Mouse (Mus musculus): ENCODE results near the gene 2310057M21Rik.

2310057M21Rik gene

GRCm38 (mm10) chr7:131318340-131318739 is 44.2 kb downstream of the 2310057M21Rik start:
- DNase-seq = no peak

DNA sequence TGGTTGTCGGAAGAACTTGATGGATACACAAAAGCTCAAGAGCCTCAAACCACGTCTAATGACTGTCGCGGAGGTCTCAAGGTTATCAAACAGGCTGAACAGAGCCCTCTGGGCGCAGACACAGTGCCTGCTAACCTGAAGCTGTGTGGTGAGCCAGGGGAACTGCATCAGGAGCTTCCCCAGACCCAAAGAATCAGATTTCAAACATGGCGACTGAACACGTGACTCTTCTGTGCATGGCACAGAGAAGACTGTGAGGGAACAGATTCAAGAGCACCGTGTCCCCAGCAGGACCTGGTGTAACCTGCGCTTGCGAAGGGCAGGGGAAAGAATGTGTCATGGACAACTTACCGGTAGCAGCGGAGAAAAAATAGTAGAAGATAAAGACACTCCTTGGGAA is 45.0 kb downstream of the 2310057M21Rik start:
- DNase-seq = no peak

- no peak for DNase-seq
Observed at GRCm38 (mm10) chr7:131314493-131314892, 48.1 kb downstream of the 2310057M21Rik start.

DNA sequence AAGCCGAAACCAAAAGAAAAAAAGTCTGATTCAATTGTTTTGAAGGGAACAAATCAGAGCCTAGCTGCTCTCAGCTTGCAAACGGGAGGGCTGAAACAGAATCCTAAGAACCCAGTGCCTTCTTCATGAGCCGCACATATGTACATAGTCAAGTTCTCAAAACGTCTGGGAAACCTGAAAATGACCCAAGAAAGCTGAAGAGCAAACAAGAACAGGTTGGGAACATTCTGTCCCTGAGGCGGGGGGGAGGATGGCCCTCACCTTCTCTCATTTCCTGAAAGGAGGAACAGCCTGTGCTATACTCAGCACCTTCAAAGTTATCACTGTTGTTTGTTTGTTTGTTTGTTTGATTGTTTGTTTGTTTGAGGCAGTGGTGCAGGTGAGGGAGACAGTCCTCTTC is 55.8 kb downstream of the 2310057M21Rik start:
- no peak for DNase-seq

DNA sequence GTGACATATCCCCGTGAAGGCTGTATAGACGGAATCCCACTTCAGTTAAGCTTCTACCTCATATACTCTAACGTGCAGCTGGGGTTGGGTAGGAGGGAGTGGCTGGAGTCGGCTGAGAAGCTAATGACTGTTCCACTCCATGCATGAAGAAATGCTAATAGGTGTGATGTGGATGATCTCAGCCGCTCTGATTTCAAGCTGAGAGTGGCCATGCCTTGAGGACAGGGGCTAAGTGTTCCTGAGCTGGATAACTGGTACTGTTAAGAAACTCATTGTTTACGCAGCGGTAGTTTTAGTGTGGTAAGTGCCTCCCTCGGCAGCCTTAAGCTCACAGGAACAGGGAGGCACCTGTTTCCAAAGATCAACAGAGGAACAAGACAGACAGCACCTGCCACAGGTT is 59.2 kb downstream of the 2310057M21Rik start:
- DNase-seq = no peak

- DNase-seq = peak in 1 of 2 experiments; percentile 22
Observed at GRCm38 (mm10) chr7:131297151-131297550, 65.4 kb downstream of the 2310057M21Rik start.
